ENCODE assay signal across 12 mouse cellular contexts in genomic region chr6:50314406-50315071, GRCm38 (mm10). TPM values are rescaled to one million over a fixed set of nuclear protein-coding genes. Genes with fewer than 3 reads are reported as not detected.
DNase-seq lines count a peak whose midpoint lies in the region; ATAC-seq and TF ChIP-seq lines count a peak whose summit lies in the region.
"Had no signal": no experiment of that assay in that cellular context is flagged by ENCODE, and none has a peak within 500 bp of the region (broad histone marks: within the 10 kb centered on the region; RNA-seq: fewer than 3 reads in every experiment).

No protein-coding gene starts in this region.

- H3K9me3 ChIP-seq in embryonic facial prominence, embryonic 14.5 days (ENCODE audit: control insufficient read depth, low read length), result no peaks in the 10 kb centered on the region
- no peaks in the 10 kb centered on the region for H3K9me3 ChIP-seq in embryonic facial prominence, embryonic 10.5 days
- no peaks in the 10 kb centered on the region for H3K9me3 ChIP-seq in stomach, embryonic 16.5 days (replicated peaks; ENCODE audit: control insufficient read depth, low read length)
- H3K9me3 ChIP-seq in stomach, postnatal 0 days (ENCODE audit: control insufficient read depth, low read length), result no peaks in the 10 kb centered on the region
- H3K9me3 ChIP-seq: megakaryocyte, embryonic 14.5 days had no signal

- H3K4me3 ChIP-seq in embryonic facial prominence, embryonic 14.5 days (ENCODE audit: low read depth, low read length), result no peak overlapping the region
- H3K4me3 ChIP-seq in embryonic facial prominence, embryonic 10.5 days, result no peak overlapping the region
- no peak overlapping the region for H3K4me3 ChIP-seq in stomach, embryonic 16.5 days (replicated peaks; ENCODE audit: low read length)
- H3K4me3 ChIP-seq in stomach, postnatal 0 days (ENCODE audit: low read depth, low read length), result no peak overlapping the region
- H3K4me3 ChIP-seq: megakaryocyte, embryonic 14.5 days had no signal

- intact Hi-C loops in left cerebral cortex, postnatal 36 days (cut with DNase I), result loop anchor here (2.0 to 5.0 kb wide), 3 partner anchors 64 to 142 kb away; partner anchors contain the start of gene Osbpl3

- TF ChIP-seq EP300 in stomach, postnatal 0 days (optimal IDR thresholded peaks at IDR 0.05), result no peak

- peak; percentile 45; the same call in 1 of the 2 replicates for ATAC-seq in embryonic facial prominence, embryonic 14.5 days (ENCODE audit: low read depth)
- no peak for ATAC-seq in stomach, embryonic 16.5 days (ENCODE audit: insufficient read depth, low FRiP score)
- ATAC-seq in stomach, postnatal 0 days (ENCODE audit: low FRiP score, low TSS enrichment), result no peak
- no peak for ATAC-seq in megakaryocyte-erythroid progenitor cell, adult 5-6 weeks (replicated peaks; ENCODE audit: low FRiP score, low TSS enrichment, poor library complexity, severe bottlenecking)
- ATAC-seq: intestine, embryonic 16.5 days had no signal

- H3K27me3 ChIP-seq in embryonic facial prominence, embryonic 14.5 days (replicated peaks; ENCODE audit: control insufficient read depth, insufficient read depth, low read length), result no peaks in the 10 kb centered on the region
- no peaks in the 10 kb centered on the region for H3K27me3 ChIP-seq in embryonic facial prominence, embryonic 10.5 days (replicated peaks; ENCODE audit: low read depth, poor library complexity, severe bottlenecking)
- no peaks in the 10 kb centered on the region for H3K27me3 ChIP-seq in stomach, embryonic 16.5 days (ENCODE audit: control insufficient read depth, insufficient read depth, low read length)
- no peaks in the 10 kb centered on the region for H3K27me3 ChIP-seq in stomach, postnatal 0 days (ENCODE audit: control insufficient read depth, insufficient read depth, low read length)
- H3K27me3 ChIP-seq: megakaryocyte, embryonic 14.5 days had no signal

- H3K4me2 ChIP-seq in embryonic facial prominence, embryonic 14.5 days (ENCODE audit: low read depth, low read length), result no peak overlapping the region
- H3K4me2 ChIP-seq in stomach, embryonic 16.5 days (ENCODE audit: low read depth, low read length), result no peak overlapping the region
- no peak overlapping the region for H3K4me2 ChIP-seq in stomach, postnatal 0 days (replicated peaks; ENCODE audit: low read depth)

- DNase-seq in embryonic facial prominence, embryonic 14.5 days (ENCODE audit: low spot score), result peak; percentile 30
- no peak for DNase-seq in embryonic facial prominence, embryonic 10.5 days (ENCODE audit: low spot score)
- no peak for DNase-seq in stomach, postnatal 0 days (ENCODE audit: low spot score)
- peak; percentile 76 to 82 for DNase-seq in left cerebral cortex, postnatal 36 days (ENCODE audit: low spot score in 2 of 2)
- no peak for DNase-seq in cerebellum, adult 8-10 months
- DNase-seq in embryo, embryonic 9.5 days (ENCODE audit: extremely low spot score), result no peak
- DNase-seq: gastrocnemius, postnatal 25 days; thymus, postnatal 36 days had no signal

- WGBS in embryonic facial prominence, embryonic 14.5 days, result 63% methylated on average over 12 of the region's 12 CpGs
- WGBS in embryonic facial prominence, embryonic 10.5 days, result 77% methylated on average over 12 of the region's 12 CpGs
- WGBS in stomach, embryonic 16.5 days, result 67% methylated on average over 12 of the region's 12 CpGs
- 64% methylated on average over 12 of the region's 12 CpGs for WGBS in stomach, postnatal 0 days

- H3K36me3 ChIP-seq in embryonic facial prominence, embryonic 14.5 days (ENCODE audit: control insufficient read depth, insufficient read depth, low read length), result no peaks in the 10 kb centered on the region
- H3K36me3 ChIP-seq in embryonic facial prominence, embryonic 10.5 days (replicated peaks), result no peaks in the 10 kb centered on the region
- H3K36me3 ChIP-seq in stomach, embryonic 16.5 days (ENCODE audit: control insufficient read depth, insufficient read depth, low read length), result no peaks in the 10 kb centered on the region
- no peaks in the 10 kb centered on the region for H3K36me3 ChIP-seq in stomach, postnatal 0 days (ENCODE audit: control insufficient read depth, insufficient read depth, low read length)

- H3K4me1 ChIP-seq in embryonic facial prominence, embryonic 14.5 days (ENCODE audit: control insufficient read depth, insufficient read depth, low read length), result no peaks in the 10 kb centered on the region
- H3K4me1 ChIP-seq in embryonic facial prominence, embryonic 10.5 days, result no peaks in the 10 kb centered on the region; the same call in 1 of the 2 replicates
- H3K4me1 ChIP-seq in stomach, embryonic 16.5 days (ENCODE audit: control insufficient read depth, insufficient read depth, low read length), result no peaks in the 10 kb centered on the region
- no peaks in the 10 kb centered on the region for H3K4me1 ChIP-seq in stomach, postnatal 0 days (replicated peaks; ENCODE audit: control insufficient read depth, insufficient read depth)

- TF ChIP-seq CTCF in stomach, postnatal 0 days (IDR thresholded peaks at IDR 0.05; ENCODE audit: low read depth), result no peak

- no peak overlapping the region for H3K27ac ChIP-seq in embryonic facial prominence, embryonic 14.5 days (replicated peaks; ENCODE audit: low read depth, low read length)
- no peak overlapping the region for H3K27ac ChIP-seq in embryonic facial prominence, embryonic 10.5 days (replicated peaks)
- no peak overlapping the region for H3K27ac ChIP-seq in stomach, embryonic 16.5 days (ENCODE audit: low read length)
- H3K27ac ChIP-seq in stomach, postnatal 0 days (replicated peaks), result no peak overlapping the region

- H3K9ac ChIP-seq in embryonic facial prominence, embryonic 14.5 days (ENCODE audit: low read depth, low read length), result no peak overlapping the region
- H3K9ac ChIP-seq in stomach, embryonic 16.5 days (ENCODE audit: low read length), result peak overlapping the region; percentile 5; the same call in 1 of the 2 replicates
- no peak overlapping the region for H3K9ac ChIP-seq in stomach, postnatal 0 days (ENCODE audit: low read length)

RNA-seq across cellular contexts. Expression of gene Gsdme, which starts 50.9 kb away (rescaled TPM):
- polyA plus RNA-seq in embryonic facial prominence, embryonic 14.5 days (2014; fragmentation: Nextera tagmentation; extraction: Ambion mirVana), result 33.5 and 37.9 TPM in 2 replicates
- polyA plus RNA-seq in embryonic facial prominence, embryonic 10.5 days (2016; fragmentation: Nextera tagmentation; extraction: Ambion mirVana), result 49.3 and 50.7 TPM in 2 replicates
- 27.6 and 32.2 TPM in 2 replicates for polyA plus RNA-seq in stomach, embryonic 16.5 days (2015; fragmentation: Nextera tagmentation; extraction: Ambion mirVana)
- 13.0 and 14.1 TPM in 2 replicates for polyA plus RNA-seq in stomach, postnatal 0 days (2015; fragmentation: Nextera tagmentation; extraction: Ambion mirVana)
- 10 to 100 TPM; 11.8 to 13.0 TPM for total RNA-seq in left cerebral cortex, postnatal 36 days (2021)
- 0.94 and 2.5 TPM in 2 replicates for total RNA-seq in megakaryocyte-erythroid progenitor cell, adult 5-6 weeks (2014; fragmentation: Nextera tagmentation)
- total RNA-seq in megakaryocyte-erythroid progenitor cell, adult 5-6 weeks (2017), result 1.8 and 2.5 TPM in 2 replicates

Comparison
In these comparisons a context has a peak if more than half of its experiments do, and no peak if none do; other contexts are left out.
1. DNase-seq: peak in embryonic facial prominence, embryonic 14.5 days (single experiment) and left cerebral cortex, postnatal 36 days (2 of 2); none in embryonic facial prominence, embryonic 10.5 days (single experiment), stomach, postnatal 0 days (single experiment), cerebellum, adult 8-10 months (single experiment) and embryo, embryonic 9.5 days (single experiment).